Comparison of ENCODE assay signal across 20 mouse cellular contexts in genomic region chr3:74534006-74534698, GRCm38 (mm10).
DNase-seq lines count a peak whose midpoint lies in the region; TF ChIP-seq lines count a peak whose summit lies in the region.
"Had no signal": no experiment of that assay in that cellular context is flagged by ENCODE, and none has a peak within 500 bp of the region (broad histone marks: within the 10 kb centered on the region; RNA-seq: fewer than 3 reads in every experiment).

No protein-coding gene starts in this region.

- H3K27ac ChIP-seq in left cerebral cortex, adult 2 months = no peak overlapping the region
- H3K27ac ChIP-seq: embryonic facial prominence, embryonic 15.5 days; forebrain, embryonic 10.5 days; heart, adult 2 months; hindbrain, embryonic 13.5 days; limb, embryonic 12.5 days; liver, embryonic 14.5 days had no signal

- no peak overlapping the region for H3K4me3 ChIP-seq in left cerebral cortex, adult 2 months
- H3K4me3 ChIP-seq: embryonic facial prominence, embryonic 15.5 days; forebrain, embryonic 10.5 days; heart, adult 2 months; hindbrain, embryonic 13.5 days; limb, embryonic 12.5 days; myocyte had no signal

- DNase-seq in adrenal gland, adult 2 months = peak; percentile 3
- no peak for DNase-seq in adrenal gland, postnatal 4 days (ENCODE audit: low spot score in 2 of 2)
- peak; percentile 56 to 65 for DNase-seq in cerebellum, postnatal 25 days
- no peak for DNase-seq in cerebellum, adult 11-12 months
- DNase-seq in left cerebral cortex, postnatal 4 days = peak; percentile 38
- no peak for DNase-seq in left cerebral cortex, adult 2 months (ENCODE audit: extremely low spot score in 1 of 2, low spot score in 2 of 2)
- DNase-seq in cerebellum, postnatal 36 days = peak; percentile 41 to 44
- DNase-seq in frontal cortex, postnatal 36 days (ENCODE audit: low spot score in 2 of 2) = no peak
- DNase-seq: embryo, embryonic 11 days; gastrocnemius, postnatal 14 days; heart, adult 2 months; midbrain, embryonic 14.5 days; right cerebral cortex, postnatal 4 days; thymus, postnatal 25 days had no signal

- no peak for TF ChIP-seq CTCF in left cerebral cortex, adult 2 months (IDR thresholded peaks at IDR 0.05)

- intact Hi-C loops in left cerebral cortex, postnatal 4 days (cut with DNase I) = no loop called here
- intact Hi-C loops in left cerebral cortex, adult 2 months (cut with DNase I) = no loop called here

Comparison
In these comparisons a context has a peak if more than half of its experiments do, and no peak if none do; other contexts are left out.
1. DNase-seq: peak in adrenal gland, adult 2 months (single experiment), cerebellum, postnatal 25 days (2 of 2), left cerebral cortex, postnatal 4 days (single experiment) and cerebellum, postnatal 36 days (2 of 2); none in adrenal gland, postnatal 4 days (0 of 2), cerebellum, adult 11-12 months (single experiment), left cerebral cortex, adult 2 months (0 of 2) and frontal cortex, postnatal 36 days (0 of 2).